Mouse (Mus musculus) spleen, adult 2 months (tissue): ENCODE results near the gene Slc35e1. TPM values are rescaled to one million over a fixed set of nuclear protein-coding genes. Genes with fewer than 3 reads are reported as not detected.
A peak's percentile ranks its signal among the peaks of the same experiment; 100 is the strongest.

Experiments
- DNase-seq, 2 experiments: peaks; one replicate each; pipeline versions ENCODE4 v3.0.0 to v3.0.0-alpha.2; 2012 to 2021; ENCODE audit warnings: low spot score in 2 of 2, low read depth in 1 of 2
- H3K27ac ChIP-seq: fragments of 200-500 bp; 2 replicates; pipeline ENCODE4 v1.5.1; 2012; ENCODE audit warnings: low read length, inconsistent platforms; ENCODE audit not compliant: insufficient read depth
- H3K27me3 ChIP-seq: fragments of 200-500 bp; 2 replicates; pipeline ENCODE4 v1.6.1; 2012; ENCODE audit warnings: mild to moderate bottlenecking, moderate library complexity, low read length, inconsistent platforms; ENCODE audit not compliant: control insufficient read depth, insufficient read depth
- H3K36me3 ChIP-seq: fragments of 200-500 bp; 2 replicates; pipeline ENCODE4 v1.6.1; 2012; ENCODE audit warnings: mild to moderate bottlenecking, low read length, inconsistent platforms; ENCODE audit not compliant: control insufficient read depth, insufficient read depth
- H3K4me1 ChIP-seq: fragments of 200-500 bp; 2 replicates; pipeline ENCODE4 v1.6.1; 2011; ENCODE audit warnings: inconsistent platforms; ENCODE audit not compliant: control insufficient read depth, insufficient read depth, insufficient read length
- H3K4me3 ChIP-seq: fragments of 200-500 bp; 2 replicates; pipeline ENCODE4 v1.5.1; 2011; ENCODE audit warnings: mild to moderate bottlenecking, inconsistent platforms; ENCODE audit not compliant: insufficient read depth, insufficient read length; ENCODE audit errors: extremely low read depth
- CTCF ChIP-seq: fragments of 200-500 bp; IDR thresholded peaks from 2 replicates; pipeline ENCODE4 v1.5.1; 2011; ENCODE audit warnings: mild to moderate bottlenecking, inconsistent platforms; ENCODE audit not compliant: insufficient read depth, insufficient read length, insufficient replicate concordance; ENCODE audit errors: extremely low read depth
- POLR2A ChIP-seq: fragments of 200-500 bp; IDR thresholded peaks from 2 replicates; pipeline ENCODE4 v1.6.1; 2011; ENCODE audit warnings: low read depth, low read length, inconsistent platforms
- WGBS: fragments of 180-500 bp; shearing (Covaris S2); methylation state at CpG from one replicate; pipeline ENCODE4 v1.1.7; 2018; 5-methylcytosine and 5-hydroxymethylcytosine counted together
- polyA plus RNA-seq: library from polyadenylated mRNA; depleted of rRNA; stranded (reverse); fragments of >200 nt; gene quantifications from 2 replicates; pipeline ENCODE4 v1.2.3, GENCODE M21; 2012

Gene Slc35e1
- polyA plus RNA-seq, 1 experiment, result 55.2 TPM

DNA sequence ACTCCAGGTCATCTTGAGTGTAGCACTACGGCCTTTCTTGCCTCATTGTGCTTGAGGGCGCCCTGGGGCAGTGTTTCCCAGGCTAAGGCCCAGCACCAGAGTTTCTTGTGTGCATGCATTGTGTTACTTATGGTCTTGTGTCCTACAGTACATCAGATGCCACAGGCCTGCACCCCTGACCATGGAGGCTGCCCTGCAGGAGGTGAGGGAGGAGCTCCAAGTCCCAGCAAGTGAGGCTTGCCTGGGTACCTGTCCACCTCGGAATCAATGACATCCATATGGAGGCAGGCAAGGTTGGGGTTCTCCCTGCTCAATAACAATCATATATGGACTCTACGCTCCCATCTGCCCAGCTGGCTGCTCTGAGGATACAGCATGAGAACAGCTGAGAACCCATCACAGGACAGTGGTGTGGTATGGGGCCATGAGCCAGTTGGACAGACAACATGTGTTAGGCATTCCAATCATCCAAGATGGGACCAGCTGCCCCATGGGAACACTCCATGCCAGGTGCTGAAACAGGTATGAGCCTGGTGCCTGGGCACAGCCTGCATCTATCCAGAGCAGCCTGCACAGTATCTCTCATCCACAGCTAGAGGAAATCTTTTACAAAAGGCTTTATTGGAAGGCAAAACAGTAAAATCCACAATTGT, 32.4 kb downstream of the Slc35e1 start:
- Histone ChIP-seq H3K27me3 (no peaks in the 10 kb centered on the region), H3K4me1 (no peaks in the 10 kb centered on the region), H3K27ac (no peak overlapping the region), H3K4me3 (no peak overlapping the region), H3K36me3 (peaks cover 56% of the 10 kb centered on the region)
- DNase-seq, result no peak
- no peak for TF ChIP-seq CTCF
- 92% methylated on average over 4 of the region's 4 CpGs for WGBS

DNA sequence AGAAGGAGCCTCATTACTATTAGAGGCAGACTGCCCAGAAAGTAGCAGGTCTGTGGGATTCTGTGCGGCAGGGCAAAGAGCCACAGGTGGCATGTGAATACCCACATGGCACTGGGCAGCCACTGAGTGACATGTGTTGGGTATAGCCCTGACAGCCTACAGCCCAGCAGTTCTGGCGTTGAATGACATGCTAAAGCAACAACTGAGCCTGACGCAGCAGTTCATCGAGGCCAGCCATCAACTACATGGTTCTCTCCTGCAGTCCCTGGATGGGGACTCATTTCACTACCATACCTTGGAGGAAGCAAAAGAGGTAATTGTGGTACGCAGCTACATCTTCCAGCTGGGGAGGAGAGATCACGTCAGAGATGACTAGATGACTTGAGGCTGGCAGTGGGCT, 34.0 kb downstream of the Slc35e1 start:
- no peak for DNase-seq
- Histone ChIP-seq H3K4me1 (no peaks in the 10 kb centered on the region), H3K36me3 (peaks cover 48% of the 10 kb centered on the region), H3K27ac (no peak overlapping the region), H3K4me3 (no peak overlapping the region), H3K27me3 (no peaks in the 10 kb centered on the region)
- WGBS, result 90% methylated on average over 6 of the region's 6 CpGs
- TF ChIP-seq CTCF, result no peak
- no peak for TF ChIP-seq POLR2A

DNA sequence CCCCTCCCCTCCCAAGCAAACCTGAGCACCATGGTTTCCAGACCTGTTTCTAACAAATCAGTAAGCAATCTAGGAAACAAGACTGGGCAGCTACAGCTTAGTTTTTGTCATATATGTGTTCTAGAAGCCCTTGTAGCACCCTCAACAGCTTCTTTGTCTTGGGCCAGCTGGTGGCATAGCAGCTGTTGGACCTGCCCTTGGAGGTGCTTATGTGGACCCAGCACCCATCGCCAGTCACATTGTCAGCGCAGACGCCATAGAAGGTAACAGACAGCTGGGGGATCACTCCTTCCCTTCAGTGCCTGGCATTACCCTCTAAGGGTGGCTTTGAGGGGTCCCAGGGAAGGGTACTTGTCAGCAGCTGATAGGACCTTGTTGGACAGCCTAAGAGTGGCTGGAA, 34.6 kb downstream of the Slc35e1 start:
- 95% methylated on average over 3 of the region's 3 CpGs for WGBS
- H3K27ac ChIP-seq, result no peak overlapping the region
- H3K4me1 ChIP-seq, result no peaks in the 10 kb centered on the region
- no peak for DNase-seq
- H3K4me3 ChIP-seq, result no peak overlapping the region
- H3K27me3 ChIP-seq, result no peaks in the 10 kb centered on the region
- no peak for TF ChIP-seq POLR2A
- TF ChIP-seq CTCF, result no peak
- peaks cover 43% of the 10 kb centered on the region for H3K36me3 ChIP-seq

DNA sequence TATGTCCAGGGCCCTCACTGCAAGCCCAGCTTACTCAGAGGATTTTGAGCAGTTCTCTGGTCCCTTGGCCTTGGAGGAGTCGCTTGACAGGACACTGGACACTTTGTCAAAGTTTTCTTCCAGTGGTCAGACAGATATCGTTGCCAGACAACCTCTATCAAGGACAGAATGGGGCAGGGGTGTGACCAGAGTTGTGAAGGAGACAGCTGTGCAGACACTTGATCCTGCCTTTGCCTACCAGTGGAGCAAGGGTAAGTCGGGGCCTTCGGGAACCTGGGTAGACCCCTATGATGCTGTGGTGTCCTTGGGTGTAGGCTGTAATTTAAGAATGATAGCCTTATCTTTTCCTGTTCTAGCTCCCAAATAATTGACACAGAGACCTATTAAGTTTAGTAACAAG, 37.1 kb downstream of the Slc35e1 start:
- Histone ChIP-seq H3K4me1 (no peaks in the 10 kb centered on the region), H3K36me3 (peaks cover 27% of the 10 kb centered on the region), H3K27ac (no peak overlapping the region), H3K4me3 (no peak overlapping the region), H3K27me3 (no peaks in the 10 kb centered on the region)
- TF ChIP-seq POLR2A, result no peak
- TF ChIP-seq CTCF, result no peak
- DNase-seq, result no peak
- 91% methylated on average over 4 of the region's 4 CpGs for WGBS

DNA sequence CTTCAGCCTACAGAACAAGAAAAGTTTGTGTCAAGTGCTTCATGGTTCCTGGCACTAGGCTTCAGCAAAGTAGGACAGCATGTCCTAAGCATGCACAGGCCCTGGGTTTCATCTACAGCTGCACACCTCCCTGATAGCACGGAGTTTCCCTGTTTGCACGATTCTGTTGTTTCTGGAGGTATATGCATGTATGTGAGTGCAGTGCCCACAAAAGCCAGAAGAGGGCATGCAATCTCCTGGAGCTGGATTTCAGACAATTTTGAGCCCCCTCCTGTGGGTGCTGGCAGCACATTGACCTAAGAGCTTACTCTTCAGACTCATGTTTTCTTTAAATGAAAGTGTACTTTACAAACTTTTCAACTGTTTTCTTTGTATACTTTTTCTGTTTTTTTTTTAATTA, 38.5 kb downstream of the Slc35e1 start:
- no peak for DNase-seq
- H3K4me1 ChIP-seq, result no peaks in the 10 kb centered on the region
- no peaks in the 10 kb centered on the region for H3K27me3 ChIP-seq
- 98% methylated on average over 2 of the region's 2 CpGs for WGBS
- TF ChIP-seq CTCF, result no peak
- H3K4me3 ChIP-seq, result no peak overlapping the region
- H3K36me3 ChIP-seq, result peaks cover 28% of the 10 kb centered on the region
- H3K27ac ChIP-seq, result no peak overlapping the region

DNA sequence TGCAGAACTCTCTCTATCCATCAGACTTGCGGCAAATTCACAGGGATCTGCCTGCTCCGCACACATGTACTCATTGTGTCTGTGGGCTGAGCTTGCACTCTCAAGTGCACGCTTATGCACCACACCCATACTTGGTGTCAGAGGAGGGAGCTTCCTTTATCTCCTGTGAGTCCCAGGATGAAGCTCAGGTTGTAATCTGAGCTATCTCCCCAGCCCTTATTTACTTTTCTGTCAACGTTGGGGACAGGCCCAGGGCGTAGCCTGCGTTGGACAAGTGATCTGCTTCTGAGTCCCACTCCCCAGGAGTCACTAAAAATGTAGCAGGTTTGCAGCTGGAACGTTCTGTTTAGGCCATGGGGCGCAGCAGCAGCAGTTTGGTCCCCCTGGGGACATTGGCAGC, 40.9 kb downstream of the Slc35e1 start:
- 86% methylated on average over 8 of the region's 8 CpGs for WGBS
- H3K27ac ChIP-seq, result no peak overlapping the region
- no peak for TF ChIP-seq CTCF
- H3K36me3 ChIP-seq, result peaks cover 21% of the 10 kb centered on the region
- H3K4me3 ChIP-seq, result no peak overlapping the region
- no peaks in the 10 kb centered on the region for H3K4me1 ChIP-seq
- no peaks in the 10 kb centered on the region for H3K27me3 ChIP-seq
- DNase-seq, result no peak

DNA sequence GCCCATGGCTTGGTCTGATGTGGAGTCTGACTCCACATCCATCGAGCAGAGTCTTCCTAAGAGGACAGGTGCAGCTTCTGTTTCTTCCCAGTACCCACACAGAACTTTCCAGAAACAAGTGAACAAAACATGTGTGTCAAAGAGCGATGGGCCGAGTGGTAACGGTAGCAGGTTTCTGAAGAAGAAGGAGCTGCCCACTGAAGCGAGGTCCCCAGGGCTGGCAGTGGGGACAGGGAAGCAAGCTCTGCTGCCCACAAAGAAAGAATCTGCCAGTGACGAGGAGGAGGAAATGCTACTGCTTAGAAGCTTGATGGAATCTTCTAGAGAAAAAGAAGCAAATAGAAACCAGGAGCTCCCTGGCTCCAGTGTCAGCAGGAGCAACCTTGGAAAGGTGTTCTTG, 47.3 kb downstream of the Slc35e1 start:
- peak overlapping the region; percentile 17; the same call in 1 of the 2 replicates for H3K4me3 ChIP-seq
- peak overlapping the region; percentile 90 for H3K27ac ChIP-seq
- peaks cover 6% of the 10 kb centered on the region for H3K36me3 ChIP-seq
- no peaks in the 10 kb centered on the region for H3K27me3 ChIP-seq
- TF ChIP-seq POLR2A (no peak), CTCF (no peak)
- H3K4me1 ChIP-seq, result peaks cover 2% of the 10 kb centered on the region; the same call in 1 of the 2 replicates
- 41% methylated on average over 6 of the region's 6 CpGs for WGBS
- peak; percentile 58 to 71 for DNase-seq

DNA sequence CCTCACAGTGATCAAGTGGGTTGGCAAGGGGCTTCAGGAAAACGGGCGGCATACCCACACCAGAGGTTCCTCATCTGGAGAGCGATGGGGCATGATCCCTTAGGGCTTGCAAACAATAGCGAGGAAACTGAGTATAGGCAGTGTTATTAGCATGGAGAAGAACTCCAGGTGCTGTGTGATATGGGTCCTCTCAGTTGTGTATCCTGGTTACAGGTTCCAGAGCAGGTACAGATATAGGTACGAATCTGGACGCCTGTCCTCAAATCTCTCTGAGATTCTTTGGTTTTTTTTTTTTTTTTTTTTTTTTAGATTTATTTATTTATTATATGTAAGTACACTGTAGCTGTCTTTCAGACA, 48.4 kb downstream of the Slc35e1 start:
- H3K36me3 ChIP-seq, result no peaks in the 10 kb centered on the region
- no peak for DNase-seq
- H3K27ac ChIP-seq, result peak overlapping the region; percentile 88
- H3K4me3 ChIP-seq, result peak overlapping the region; percentile 67
- 32% methylated on average over 6 of the region's 6 CpGs for WGBS
- TF ChIP-seq CTCF (no peak), POLR2A (no peak)
- H3K27me3 ChIP-seq, result no peaks in the 10 kb centered on the region
- H3K4me1 ChIP-seq, result peaks cover 2% of the 10 kb centered on the region; the same call in 1 of the 2 replicates
